8 mouse cellular contexts compared by ENCODE assay signal in the genomic region with DNA sequence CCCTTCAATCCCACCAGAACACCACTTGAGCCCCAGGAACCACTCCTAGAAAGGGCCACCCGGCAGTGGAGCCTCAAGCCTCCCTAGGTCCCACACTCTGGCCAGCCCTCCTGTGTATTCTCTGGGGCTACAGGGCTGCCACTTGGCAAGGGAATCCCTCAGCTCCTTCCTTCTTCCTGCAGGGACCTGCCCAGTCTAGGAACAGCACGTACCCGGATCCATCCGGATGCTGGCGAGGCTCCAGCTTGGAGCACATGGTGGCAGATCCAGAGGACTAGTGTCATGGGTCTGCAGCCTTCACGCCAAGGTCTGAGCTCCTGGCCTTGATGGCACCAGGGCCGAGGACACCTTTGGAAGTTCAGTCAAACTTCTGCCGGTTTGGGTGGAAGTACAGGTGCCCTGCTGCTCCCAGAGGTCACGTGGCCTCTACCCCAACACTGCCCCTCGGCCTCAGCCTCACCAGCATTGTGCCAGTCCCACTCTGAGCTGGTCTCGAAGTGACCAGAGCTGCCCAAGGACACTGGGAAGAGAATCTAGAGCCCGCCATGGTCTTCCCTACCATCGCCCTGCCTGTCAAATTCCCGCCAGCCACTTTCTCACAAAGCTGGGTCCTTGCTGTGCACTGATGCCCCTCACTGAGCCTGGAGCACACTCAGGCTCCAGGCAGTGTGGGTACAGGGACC.
DNase-seq lines count a peak whose midpoint lies in the region; ATAC-seq lines count a peak whose summit lies in the region.

No protein-coding gene starts in this region.

- no peak for ATAC-seq in forebrain, embryonic 14.5 days
- ATAC-seq in forebrain, embryonic 15.5 days (replicated peaks): no peak
- no peak for ATAC-seq in hindbrain, embryonic 13.5 days (ENCODE audit: low FRiP score)

- no peak overlapping the region for H3K4me3 ChIP-seq in forebrain, embryonic 14.5 days (ENCODE audit: low read depth, low read length)
- no peak overlapping the region for H3K4me3 ChIP-seq in forebrain, embryonic 15.5 days
- no peak overlapping the region for H3K4me3 ChIP-seq in hindbrain, embryonic 13.5 days

- no peak overlapping the region for H3K4me2 ChIP-seq in forebrain, embryonic 14.5 days (ENCODE audit: low read length)
- no peak overlapping the region for H3K4me2 ChIP-seq in forebrain, embryonic 15.5 days (replicated peaks)
- no peak overlapping the region for H3K4me2 ChIP-seq in hindbrain, embryonic 13.5 days

- H3K36me3 ChIP-seq in forebrain, embryonic 14.5 days (ENCODE audit: control insufficient read depth, insufficient read depth, low read length): 0 out of 2 replicates have a peak, but pooled peaks cover 3% of the 10 kb centered on the region
- H3K36me3 ChIP-seq in forebrain, embryonic 15.5 days: no peaks in the 10 kb centered on the region
- H3K36me3 ChIP-seq in hindbrain, embryonic 13.5 days: peaks cover 5% of the 10 kb centered on the region

- DNase-seq in forebrain, embryonic 14.5 days (ENCODE audit: low spot score): peak; percentile 22
- DNase-seq in gastrocnemius, adult 8-10 months (ENCODE audit: low spot score in 2 of 2): peak; percentile 50 to 72
- DNase-seq in kidney, adult 8-10 months: peak; percentile 76 to 80
- peak; percentile 80 for DNase-seq in skeletal muscle tissue, adult 2 months (ENCODE audit: low read depth, low spot score)
- DNase-seq in Muller cell, postnatal 12 days (ENCODE audit: inconsistent ontology term): no peak
- DNase-seq in layer of hippocampus, postnatal 10 days (ENCODE audit: low spot score in 2 of 2): no peak

- no peak overlapping the region for H3K9ac ChIP-seq in forebrain, embryonic 14.5 days (ENCODE audit: low read length)
- no peak overlapping the region for H3K9ac ChIP-seq in forebrain, embryonic 15.5 days (replicated peaks)
- no peak overlapping the region for H3K9ac ChIP-seq in hindbrain, embryonic 13.5 days

- WGBS in forebrain, embryonic 14.5 days: 83% methylated on average over 14 of the region's 14 CpGs
- 84% methylated on average over 14 of the region's 14 CpGs for WGBS in forebrain, embryonic 15.5 days
- WGBS in hindbrain, embryonic 13.5 days: 83% methylated on average over 14 of the region's 14 CpGs

- H3K27me3 ChIP-seq in forebrain, embryonic 14.5 days (replicated peaks; ENCODE audit: control insufficient read depth, insufficient read depth, low read length): peaks cover 23% of the 10 kb centered on the region
- H3K27me3 ChIP-seq in forebrain, embryonic 15.5 days: peaks cover 36% of the 10 kb centered on the region; the same call in 1 of the 2 replicates
- peaks cover 59% of the 10 kb centered on the region for H3K27me3 ChIP-seq in hindbrain, embryonic 13.5 days

- no peaks in the 10 kb centered on the region for H3K9me3 ChIP-seq in forebrain, embryonic 14.5 days (replicated peaks; ENCODE audit: control insufficient read depth, low read length)
- no peaks in the 10 kb centered on the region for H3K9me3 ChIP-seq in forebrain, embryonic 15.5 days
- no peaks in the 10 kb centered on the region for H3K9me3 ChIP-seq in hindbrain, embryonic 13.5 days

- H3K4me1 ChIP-seq in forebrain, embryonic 14.5 days (ENCODE audit: control insufficient read depth, insufficient read depth, low read length): peaks cover 25% of the 10 kb centered on the region
- H3K4me1 ChIP-seq in forebrain, embryonic 15.5 days: peaks cover 36% of the 10 kb centered on the region
- peaks cover 41% of the 10 kb centered on the region for H3K4me1 ChIP-seq in hindbrain, embryonic 13.5 days (replicated peaks)

- H3K27ac ChIP-seq in forebrain, embryonic 14.5 days (ENCODE audit: low read depth, low read length): no peak overlapping the region
- H3K27ac ChIP-seq in forebrain, embryonic 15.5 days (replicated peaks): no peak overlapping the region
- no peak overlapping the region for H3K27ac ChIP-seq in hindbrain, embryonic 13.5 days

Comparison
In these comparisons a context has a peak if more than half of its experiments do, and no peak if none do; other contexts are left out.
1. DNase-seq: peak in forebrain, embryonic 14.5 days (single experiment), gastrocnemius, adult 8-10 months (2 of 2), kidney, adult 8-10 months (2 of 2) and skeletal muscle tissue, adult 2 months (single experiment); none in Muller cell, postnatal 12 days (single experiment) and layer of hippocampus, postnatal 10 days (0 of 2).